Mouse (Mus musculus): ENCODE data around the gene Tnfaip8l3.
"Not testable (repeated sequence)": the region's sequence is repeated elsewhere in the genome, so short reads cannot be mapped to it uniquely, and the experiment has no call there.

- TF ChIP-seq CTCF, EP300 (IDR thresholded peaks at IDR 0.05; ENCODE audit: low read depth): not testable (repeated sequence)
Observed at GRCm38 (mm10) chr9:53992567-53992966, 75.6 kb downstream of the Tnfaip8l3 start.

All from heart, postnatal 0 days (tissue).